Mouse (Mus musculus) monocyte, adult 5-6 weeks (primary cell): Measurements from ENCODE around the gene Fam71d. TPM values are rescaled to one million over a fixed set of nuclear protein-coding genes. Genes with fewer than 3 reads are reported as not detected.
A peak's percentile ranks its signal among the peaks of the same experiment; 100 is the strongest.

Experiments
- ATAC-seq: fragments of 153-309, 156-312 bp; replicated peaks from 2 replicates; pipeline ENCODE4 v1.8.0; 2017; ENCODE audit warnings: mild to moderate bottlenecking; ENCODE audit not compliant: low TSS enrichment, insufficient number of reproducible peaks, severe bottlenecking, poor library complexity, low FRiP score
- total RNA-seq: library from RNA; stranded (forward); fragments of 200-1000, 200-491, 200-594 nt; gene quantifications from 3 replicates; pipeline ENCODE4 v1.2.3, GENCODE M21; 2017

The Fam71d gene
- total RNA-seq, result 2.4 TPM in 1 of 3 replicates, not detected in the others

DNA sequence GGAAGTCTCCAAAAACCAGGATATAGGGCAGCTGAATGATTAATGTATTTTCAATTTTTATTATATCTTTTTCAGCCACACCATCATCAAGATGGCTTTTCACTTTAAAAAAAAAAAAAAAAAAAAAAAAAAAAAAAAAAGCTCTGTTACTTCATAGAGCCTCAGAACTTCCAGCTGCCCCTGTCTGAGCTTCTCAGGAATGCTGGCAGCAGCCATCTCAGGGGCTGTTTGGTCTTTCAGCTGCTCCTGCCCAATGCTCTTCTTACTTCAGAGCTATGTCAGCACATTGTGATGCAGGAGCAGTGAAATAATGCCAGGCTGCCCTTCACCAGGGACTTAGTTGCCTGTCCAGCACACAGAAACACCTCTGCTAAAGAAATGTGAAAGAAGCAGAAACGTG, at the start of gene Fam71d:
Gene Fam71d (plus strand): TSS at position 211 of the 400 bp plus-strand sequence.
- ATAC-seq, result no peak

- ATAC-seq, result no peak
Measured at GRCm38 (mm10) chr12:78643691-78644090, 47.6 kb upstream of the Fam71d start.

DNA sequence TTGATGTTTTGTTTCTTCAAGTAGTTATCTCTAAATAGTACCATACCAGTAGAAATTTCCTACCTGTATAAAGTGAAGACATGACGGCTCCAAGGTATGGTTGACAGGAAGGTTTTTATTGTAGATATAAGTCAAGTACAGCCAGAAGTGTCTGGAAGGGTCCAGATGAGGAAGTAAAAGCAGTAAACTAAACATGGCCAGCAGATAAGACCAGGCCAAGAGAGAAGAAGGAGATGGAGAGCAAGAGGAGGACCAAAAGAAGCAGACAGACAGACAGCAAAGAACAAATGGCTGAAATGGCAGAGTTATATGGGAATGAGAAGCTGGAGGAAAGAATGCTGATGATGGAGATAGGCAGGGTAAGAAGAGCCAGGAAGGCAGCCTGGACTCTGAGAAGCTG, 46.1 kb upstream of the Fam71d start:
- no peak for ATAC-seq

DNA sequence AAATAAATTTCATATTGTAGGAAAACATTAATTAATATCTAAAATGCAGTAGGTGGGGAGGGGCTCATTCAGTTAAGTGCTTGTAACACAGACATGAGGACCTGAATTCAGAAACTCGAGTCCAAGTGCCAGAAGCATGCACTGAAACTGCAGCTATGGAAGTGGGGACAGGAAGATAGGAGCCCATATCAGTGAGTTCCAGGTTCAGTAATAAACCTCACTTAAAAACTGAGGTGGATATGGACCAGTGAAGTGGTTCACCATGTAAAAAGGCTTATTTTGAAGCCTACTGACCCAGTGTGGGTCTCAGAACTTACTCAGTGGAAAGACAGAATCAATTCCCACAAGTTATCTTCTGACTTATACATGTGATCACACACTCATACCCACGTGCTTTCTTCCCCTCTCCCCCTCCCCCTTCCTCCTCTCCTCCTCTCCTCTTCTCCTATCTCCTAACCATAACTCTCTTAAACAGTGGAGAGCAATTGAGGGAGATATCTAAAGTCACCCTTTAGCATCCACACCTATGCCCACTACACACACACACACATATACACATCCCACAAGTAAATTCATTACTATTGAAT, 31.5 kb upstream of the Fam71d start:
- ATAC-seq, result no peak

DNA sequence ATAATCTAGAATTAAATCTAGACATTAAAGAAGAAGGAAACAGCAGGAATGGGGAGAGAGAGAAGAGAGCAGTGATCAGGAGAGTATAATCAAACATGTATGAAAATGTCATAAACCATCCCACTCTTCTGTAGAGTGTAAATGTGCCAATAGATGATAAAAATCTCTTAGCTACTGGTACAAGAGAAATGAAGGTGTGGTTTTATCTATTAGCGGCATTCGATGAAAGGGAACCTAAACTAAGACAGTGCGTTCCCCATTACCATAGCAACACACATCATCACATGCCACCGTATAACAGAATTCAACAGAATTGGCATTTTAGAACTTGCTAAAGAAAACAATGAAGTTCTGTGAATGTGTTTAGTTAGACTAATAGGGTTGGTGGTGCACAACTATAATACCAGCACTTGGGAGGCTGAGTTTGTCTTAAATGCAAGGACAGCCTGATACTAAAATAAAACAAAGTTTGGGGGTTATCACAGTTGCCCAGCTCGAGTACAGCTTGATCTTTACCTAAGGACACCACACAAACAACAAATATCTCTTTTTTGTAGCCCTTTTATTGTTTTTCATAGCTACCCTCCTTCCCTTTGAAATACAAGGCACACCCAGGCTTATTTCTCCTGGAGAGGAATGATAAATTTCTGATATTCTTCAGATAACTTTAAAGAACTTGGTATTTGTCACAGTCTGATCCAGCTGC, 13.1 kb upstream of the Fam71d start:
- no peak for ATAC-seq

- ATAC-seq, result no peak
Measured at GRCm38 (mm10) chr12:78678807-78679189, 12.5 kb upstream of the Fam71d start.

GRCm38 (mm10) chr12:78681048-78681447, 10.3 kb upstream of the Fam71d start:
- ATAC-seq, result no peak

DNA sequence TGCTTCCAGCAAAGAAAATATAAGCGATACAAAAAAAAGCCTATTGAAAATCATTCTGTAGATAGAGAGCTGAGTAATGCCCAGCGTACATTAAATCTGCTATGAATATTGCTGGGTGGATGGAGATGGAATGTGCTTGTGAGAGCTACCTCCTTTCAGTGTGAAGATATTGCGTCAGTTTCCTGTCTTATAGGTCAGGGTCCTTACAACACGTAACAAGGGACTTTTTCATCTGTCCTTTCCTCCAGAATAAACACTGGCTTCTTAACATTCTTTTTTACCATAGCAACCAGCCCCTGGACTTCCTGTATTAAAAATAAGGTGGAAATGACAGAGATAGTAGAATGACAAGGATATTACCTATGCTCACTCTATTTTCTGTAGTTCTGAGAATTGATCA, 9.1 kb upstream of the Fam71d start:
- no peak for ATAC-seq

DNA sequence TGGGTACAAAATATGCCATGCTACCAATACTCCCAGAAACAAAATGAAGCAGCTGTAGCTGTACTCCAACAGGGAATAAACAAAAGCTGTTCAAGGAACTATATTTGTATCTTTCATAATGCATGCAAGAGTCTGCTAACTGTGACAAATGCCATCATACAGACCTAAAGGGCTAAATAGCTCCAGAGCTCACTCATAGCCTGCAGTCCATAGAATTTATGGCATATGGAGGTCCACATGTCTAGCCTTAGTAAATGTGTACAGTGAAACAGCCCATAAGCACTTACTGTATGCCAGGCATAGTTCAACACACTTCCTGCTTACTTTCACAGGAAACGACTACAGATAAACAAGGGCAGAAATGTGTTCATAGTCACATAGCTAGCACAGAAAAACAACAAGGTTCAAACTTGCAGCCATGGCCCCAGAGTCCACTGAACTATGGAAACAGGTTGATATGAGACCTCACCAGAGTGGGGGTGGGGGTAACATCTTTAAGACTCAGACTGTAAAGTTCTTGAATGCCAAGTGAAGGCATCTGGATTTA, 5.6 kb upstream of the Fam71d start:
- ATAC-seq, result no peak

DNA sequence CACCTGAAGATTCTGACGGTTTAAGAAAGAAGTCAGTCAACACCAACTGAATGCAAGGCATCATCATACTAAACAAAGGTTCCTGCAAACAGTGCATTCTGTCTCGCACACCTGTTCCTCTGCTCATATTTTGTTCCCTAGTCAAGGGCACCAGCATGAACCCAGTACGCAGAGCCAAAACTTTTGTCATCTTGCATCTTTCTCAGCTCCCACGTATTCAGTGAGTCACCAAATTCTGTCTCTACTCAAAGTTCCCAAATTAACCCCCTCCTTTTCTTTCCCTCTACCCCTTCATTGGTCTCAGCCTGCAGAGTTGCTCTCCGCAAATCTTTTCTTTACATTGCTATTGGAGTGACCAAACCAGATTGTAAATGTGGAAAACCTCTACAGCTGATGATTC, 2.5 kb upstream of the Fam71d start:
- no peak for ATAC-seq

DNA sequence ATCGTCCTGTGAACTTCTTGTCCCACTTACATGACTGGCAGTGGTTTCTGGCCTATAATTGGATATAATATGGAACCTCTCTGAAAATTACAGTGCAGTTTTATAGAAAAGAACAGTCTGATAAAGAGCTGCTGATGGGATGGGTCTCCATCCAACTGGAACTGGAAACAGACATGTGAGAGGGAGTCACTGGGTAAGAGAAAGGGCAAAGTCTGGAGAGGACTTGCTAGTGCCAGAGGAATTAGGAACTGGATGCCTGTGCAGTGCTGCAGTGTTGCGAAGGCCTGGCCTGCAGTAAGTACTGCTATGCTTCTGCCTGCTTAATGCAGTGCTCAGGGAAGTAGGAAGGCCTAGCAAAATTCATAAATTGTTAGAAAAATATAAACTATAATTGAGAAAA, 1.9 kb downstream of the Fam71d start:
- no peak for ATAC-seq

DNA sequence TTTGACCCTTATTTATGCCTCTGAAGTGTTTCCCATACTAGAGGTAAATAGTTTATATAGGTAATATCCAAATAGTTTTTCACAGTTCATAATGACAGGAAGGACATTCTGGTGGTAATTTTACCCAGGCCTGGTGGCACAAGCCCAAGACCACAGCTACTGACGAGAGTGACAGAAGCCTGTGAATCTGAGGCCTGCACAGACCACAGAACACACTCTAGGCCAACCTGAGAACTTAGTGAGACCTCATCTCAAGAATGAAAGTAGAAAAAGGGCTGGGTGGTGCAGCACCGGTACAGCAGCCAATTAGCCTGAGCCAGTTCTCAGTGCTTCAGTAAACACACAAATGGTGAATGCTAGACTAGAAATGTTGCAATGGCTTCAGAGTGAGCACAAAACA, 26.4 kb downstream of the Fam71d start:
- ATAC-seq, result no peak

GRCm38 (mm10) chr12:78727723-78728122, 36.4 kb downstream of the Fam71d start:
- ATAC-seq, result no peak

DNA sequence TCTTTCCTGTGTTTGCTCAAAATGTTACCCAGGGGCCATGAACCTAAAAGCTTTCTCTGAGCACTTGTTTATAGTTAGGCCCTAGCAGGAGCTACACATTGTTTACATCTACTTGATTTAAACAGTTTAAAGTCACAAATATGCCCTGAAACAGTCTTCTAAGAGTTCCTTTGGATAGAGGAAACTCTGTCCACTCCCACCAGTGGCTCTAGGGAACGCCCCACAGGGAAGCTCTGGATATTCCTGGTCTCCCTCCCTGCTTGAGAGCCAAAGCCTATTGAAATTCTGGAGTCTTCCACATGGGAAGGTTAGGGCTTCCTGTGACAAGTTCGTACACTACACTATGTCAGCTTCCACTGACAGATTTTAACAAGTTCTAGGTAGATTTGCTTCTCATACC, 48.3 kb downstream of the Fam71d start:
- ATAC-seq, result no peak

- no peak for ATAC-seq
Measured at GRCm38 (mm10) chr12:78740289-78740688, 49.0 kb downstream of the Fam71d start.

DNA sequence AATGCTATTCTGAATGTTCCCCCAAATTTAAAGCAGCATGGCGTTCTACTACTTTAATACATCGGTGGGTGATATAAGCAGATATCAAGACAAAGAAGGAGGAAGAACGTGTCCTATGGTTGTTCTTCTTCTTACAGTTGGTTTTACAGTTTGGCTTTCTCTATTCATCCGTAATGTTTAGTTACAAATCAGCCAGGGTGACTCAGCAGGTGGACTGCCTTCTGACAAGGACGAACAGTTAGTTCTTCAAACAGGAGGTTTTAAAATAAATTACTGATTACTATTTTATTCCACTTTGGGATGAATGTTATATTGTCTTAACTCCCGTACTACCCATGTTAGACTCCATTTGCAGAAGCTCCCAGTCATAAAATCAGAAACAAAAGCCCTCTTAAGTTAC, 54.9 kb downstream of the Fam71d start:
- ATAC-seq, result no peak

DNA sequence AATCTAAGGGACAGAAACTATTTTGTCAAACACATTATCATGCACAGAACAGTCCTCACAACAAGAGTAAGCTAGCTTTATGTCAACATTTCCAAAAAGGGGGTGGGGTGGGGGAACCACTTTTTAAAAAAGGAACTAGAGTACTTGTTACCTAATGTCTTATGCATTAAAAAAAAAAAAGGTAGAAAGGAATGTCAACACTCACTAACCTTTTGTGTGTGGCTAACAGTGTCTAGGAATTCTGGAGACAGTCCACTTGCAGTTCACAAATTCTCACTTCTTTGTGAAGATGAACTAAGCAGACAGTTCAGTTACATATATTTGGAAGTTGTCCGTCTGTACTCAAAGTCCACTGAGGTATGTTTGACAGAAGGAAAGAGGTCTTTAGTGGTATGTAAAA, 56.1 kb downstream of the Fam71d start:
- ATAC-seq, result no peak

DNA sequence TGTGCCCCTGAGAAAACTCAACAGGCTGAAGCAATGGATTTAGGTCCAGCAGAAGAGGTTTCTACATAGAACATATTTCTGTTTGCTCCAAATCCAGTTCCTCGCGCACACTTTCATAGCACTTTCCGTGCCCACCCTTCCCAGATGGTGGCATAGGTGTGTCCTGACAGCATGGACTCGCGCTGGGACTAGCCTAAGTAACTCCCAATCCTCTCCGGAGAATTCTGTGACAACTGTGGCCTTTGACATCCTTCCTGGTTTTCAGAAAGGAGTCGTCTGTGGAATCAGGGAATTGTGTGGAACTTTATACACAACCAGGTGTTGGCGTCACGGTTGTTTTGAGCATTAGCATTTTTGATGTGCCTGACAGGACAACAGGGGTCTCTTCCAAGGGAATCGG, 56.8 kb downstream of the Fam71d start:
- no peak for ATAC-seq

- ATAC-seq, result peak; percentile 95
Measured at GRCm38 (mm10) chr12:78748557-78749377, 57.4 kb downstream of the Fam71d start, which contains the start of gene Mpp5. Gene Mpp5, plus strand, starts transcription at chr12:78748907.
